Mouse (Mus musculus) MEL (cell line): Measurements from ENCODE around the gene Cntnap5c. TPM values are rescaled to one million over a fixed set of nuclear protein-coding genes. Genes with fewer than 3 reads are reported as not detected.

ENCODE experiments used
- DNase-seq: peaks from one replicate; pipeline ENCODE4 v3.0.0; 2011; ENCODE audit warnings: low read depth, low spot score
- H3K27ac ChIP-seq: 2 replicates; pipeline ENCODE4 v1.5.1; 2012; ENCODE audit warnings: low read depth, mild to moderate bottlenecking, control low read depth, low read length, moderate library complexity; ENCODE audit not compliant: control insufficient read depth
- H3K27me3 ChIP-seq, 2 experiments: fragments of 150-350 bp in 1 of 2; sonication (generic) in 1 of 2; 2 replicates each; pipeline ENCODE4 v1.6.1; 2012; ENCODE audit warnings: low read length in 2 of 2, mild to moderate bottlenecking in 2 of 2, improper control_type of control experiment in 1 of 2, moderate library complexity in 1 of 2; ENCODE audit not compliant: insufficient read depth in 2 of 2, control insufficient read depth in 1 of 2
- H3K36me3 ChIP-seq, 2 experiments: 2 replicates each; pipeline ENCODE4 v1.6.1; 2012 to 2014; ENCODE audit warnings: low read length in 2 of 2, improper control_type of control experiment in 1 of 2, inconsistent platforms in 1 of 2, mild to moderate bottlenecking in 1 of 2; ENCODE audit not compliant: insufficient read depth in 2 of 2, control insufficient read depth in 1 of 2
- H3K4me1 ChIP-seq, 2 experiments: fragments of 150-350 bp in 1 of 2; sonication (generic) in 1 of 2; 2 replicates each; pipeline ENCODE4 v1.6.1; 2012; ENCODE audit warnings: low read length in 2 of 2, improper control_type of control experiment in 1 of 2, mild to moderate bottlenecking in 1 of 2; ENCODE audit not compliant: insufficient read depth in 2 of 2, control insufficient read depth in 1 of 2
- H3K4me3 ChIP-seq, 2 experiments: fragments of 150-350 bp in 1 of 2; sonication (generic) in 1 of 2; 2 replicates each; pipeline ENCODE4 v1.5.1; 2012; ENCODE audit warnings: low read depth in 2 of 2, low read length in 2 of 2, mild to moderate bottlenecking in 2 of 2, moderate library complexity in 2 of 2, control low read depth in 1 of 2, improper control_type of control experiment in 1 of 2; ENCODE audit not compliant: control insufficient read depth in 1 of 2, insufficient read depth in 1 of 2
- H3K79me2 ChIP-seq: 2 replicates; pipeline ENCODE4 v1.6.1; 2012; ENCODE audit warnings: mild to moderate bottlenecking, low read length, moderate library complexity; ENCODE audit not compliant: control insufficient read depth, poor library complexity, insufficient read depth
- H3K9ac ChIP-seq: 2 replicates; pipeline ENCODE4 v1.6.1; 2012; ENCODE audit warnings: low read depth, mild to moderate bottlenecking, control low read depth, low read length, moderate library complexity; ENCODE audit not compliant: control insufficient read depth, poor library complexity, severe bottlenecking
- H3K9me3 ChIP-seq: fragments of 150-350 bp; sonication (generic); replicated peaks from 2 replicates; pipeline ENCODE4 v1.6.1; 2012; ENCODE audit warnings: mild to moderate bottlenecking, low read length, improper control_type of control experiment, moderate library complexity; ENCODE audit not compliant: insufficient read depth
- BHLHE40 ChIP-seq: IDR thresholded peaks from 2 replicates; pipeline ENCODE4 v1.6.1; 2012; ENCODE audit warnings: low read depth, mild to moderate bottlenecking, inconsistent platforms, low read length, improper control_type of control experiment, borderline replicate concordance
- CHD2 ChIP-seq: IDR thresholded peaks from 2 replicates; pipeline ENCODE4 v1.6.1; 2011; ENCODE audit warnings: low read length, improper control_type of control experiment
- EP300 ChIP-seq, 2 experiments: IDR thresholded peaks; 2 replicates each; pipeline ENCODE4 v1.6.1; 2011; ENCODE audit warnings: improper control_type of control experiment in 2 of 2, low read length in 2 of 2, low read depth in 1 of 2, mild to moderate bottlenecking in 1 of 2
- ETS1 ChIP-seq: IDR thresholded peaks from 2 replicates; pipeline ENCODE4 v1.6.1; 2012; ENCODE audit warnings: low read depth, mild to moderate bottlenecking, inconsistent platforms, low read length, improper control_type of control experiment, moderate library complexity
- HCFC1 ChIP-seq: IDR thresholded peaks from 2 replicates; pipeline ENCODE4 v1.6.1; 2012; ENCODE audit warnings: low read depth, mild to moderate bottlenecking, inconsistent platforms, low read length, improper control_type of control experiment, moderate library complexity
- KAT2A ChIP-seq: conservative IDR thresholded peaks from 2 replicates; pipeline ENCODE4 v1.6.1; 2012; ENCODE audit warnings: low read depth, low read length, improper control_type of control experiment, inconsistent platforms
- MAFK ChIP-seq: IDR thresholded peaks from 2 replicates; pipeline ENCODE4 v1.6.1; 2011; ENCODE audit warnings: low read depth, mild to moderate bottlenecking, low read length, improper control_type of control experiment, borderline replicate concordance
- MAZ ChIP-seq: IDR thresholded peaks from 2 replicates; pipeline ENCODE4 v1.6.1; 2012; ENCODE audit warnings: low read depth, mild to moderate bottlenecking, inconsistent platforms, low read length, improper control_type of control experiment
- MXI1 ChIP-seq: IDR thresholded peaks from 2 replicates; pipeline ENCODE4 v1.6.1; 2011; ENCODE audit warnings: mild to moderate bottlenecking, low read depth, low read length, improper control_type of control experiment
- MYB ChIP-seq: IDR thresholded peaks from 2 replicates; pipeline ENCODE4 v1.6.1; 2011; ENCODE audit warnings: mild to moderate bottlenecking, low read depth, low read length, improper control_type of control experiment
- MYC ChIP-seq: IDR thresholded peaks from 2 replicates; pipeline ENCODE4 v1.6.1; 2011; ENCODE audit warnings: low read depth, mild to moderate bottlenecking, low read length, improper control_type of control experiment, moderate library complexity
- NRF1 ChIP-seq: IDR thresholded peaks from 2 replicates; pipeline ENCODE4 v1.6.1; 2014; ENCODE audit warnings: low read depth, mild to moderate bottlenecking, inconsistent platforms, low read length, improper control_type of control experiment, moderate library complexity; ENCODE audit not compliant: poor library complexity, insufficient read depth, severe bottlenecking
- POLR2A ChIP-seq, 2 experiments: IDR thresholded peaks; 2 replicates each; pipeline ENCODE4 v1.6.1; 2011 to 2012; ENCODE audit warnings: low read length in 2 of 2, mild to moderate bottlenecking in 2 of 2, control low read depth in 1 of 2, improper control_type of control experiment in 1 of 2, low read depth in 1 of 2, moderate library complexity in 1 of 2; ENCODE audit not compliant: control insufficient read depth in 1 of 2, insufficient read depth in 1 of 2, poor library complexity in 1 of 2
- POLR2AphosphoS5 ChIP-seq: IDR thresholded peaks from 2 replicates; pipeline ENCODE4 v1.6.1; 2012; ENCODE audit warnings: low read depth, borderline replicate concordance, mild to moderate bottlenecking, inconsistent platforms, low read length, moderate library complexity, mixed read lengths
- RAD21 ChIP-seq: IDR thresholded peaks from 2 replicates; pipeline ENCODE4 v1.6.1; 2011; ENCODE audit warnings: mild to moderate bottlenecking, low read depth, low read length, improper control_type of control experiment
- SIN3A ChIP-seq: IDR thresholded peaks from 2 replicates; pipeline ENCODE4 v1.6.1; 2012; ENCODE audit warnings: low read length, improper control_type of control experiment, inconsistent platforms
- SMC3 ChIP-seq: IDR thresholded peaks from 2 replicates; pipeline ENCODE4 v1.6.1; 2011; ENCODE audit warnings: low read depth, low read length, improper control_type of control experiment
- TAL1 ChIP-seq: IDR thresholded peaks from 2 replicates; pipeline ENCODE4 v1.6.1; 2012; ENCODE audit warnings: mild to moderate bottlenecking, inconsistent platforms, low read length, moderate library complexity, mixed read lengths
- TBP ChIP-seq: IDR thresholded peaks from 2 replicates; pipeline ENCODE4 v1.8.0; 2011; ENCODE audit warnings: low read depth, low read length, improper control_type of control experiment
- TCF12 ChIP-seq: IDR thresholded peaks from 2 replicates; pipeline ENCODE4 v1.6.1; 2014; ENCODE audit warnings: low read depth, mild to moderate bottlenecking, inconsistent platforms, low read length, improper control_type of control experiment, moderate library complexity
- UBTF ChIP-seq: IDR thresholded peaks from 2 replicates; pipeline ENCODE4 v1.6.1; 2012; ENCODE audit warnings: low read depth, mild to moderate bottlenecking, inconsistent platforms, low read length, improper control_type of control experiment, moderate library complexity, borderline replicate concordance; ENCODE audit not compliant: insufficient read depth
- USF1 ChIP-seq: IDR thresholded peaks from 2 replicates; pipeline ENCODE4 v1.6.1; 2014; ENCODE audit warnings: low read depth, mild to moderate bottlenecking, inconsistent platforms, low read length, improper control_type of control experiment, moderate library complexity
- USF2 ChIP-seq, 2 experiments: IDR thresholded peaks; 2 replicates each; pipeline ENCODE4 v1.6.1; 2011 to 2012; ENCODE audit warnings: improper control_type of control experiment in 2 of 2, low read length in 2 of 2, borderline replicate concordance in 1 of 2, inconsistent platforms in 1 of 2, low read depth in 1 of 2, mild to moderate bottlenecking in 1 of 2; ENCODE audit not compliant: insufficient read depth in 1 of 2
- ZKSCAN1 ChIP-seq: IDR thresholded peaks from 2 replicates; pipeline ENCODE4 v1.6.1; 2012; ENCODE audit warnings: low read depth, mild to moderate bottlenecking, inconsistent platforms, low read length, improper control_type of control experiment, moderate library complexity
- ZNF384 ChIP-seq: IDR thresholded peaks from 2 replicates; pipeline ENCODE4 v1.6.1; 2012; ENCODE audit warnings: low read depth, mild to moderate bottlenecking, inconsistent platforms, low read length, improper control_type of control experiment
- polyA plus RNA-seq, 2 experiments: library from polyadenylated mRNA; stranded (reverse) in 1 of 2; unstranded in 1 of 2; fragments of >175 nt in 1 of 2; fragments of >200 nt in 1 of 2; gene quantifications; 2 replicates each; pipeline versions ENCODE4 v1.2.1 to v1.2.4; 2012; ENCODE audit warnings: low replicate concordance in 2 of 2, low read depth in 1 of 2; ENCODE audit not compliant: insufficient read length in 2 of 2, insufficient read depth in 1 of 2, missing spikeins in 1 of 2
- total RNA-seq: library from RNA; depleted of rRNA; stranded (reverse); fragments of 300-350 nt; gene quantifications from 2 replicates; pipeline ENCODE4 v1.2.3, GENCODE M21; 2012

Gene Cntnap5c
- total and polyA plus RNA-seq, 3 experiments = not detected

DNA sequence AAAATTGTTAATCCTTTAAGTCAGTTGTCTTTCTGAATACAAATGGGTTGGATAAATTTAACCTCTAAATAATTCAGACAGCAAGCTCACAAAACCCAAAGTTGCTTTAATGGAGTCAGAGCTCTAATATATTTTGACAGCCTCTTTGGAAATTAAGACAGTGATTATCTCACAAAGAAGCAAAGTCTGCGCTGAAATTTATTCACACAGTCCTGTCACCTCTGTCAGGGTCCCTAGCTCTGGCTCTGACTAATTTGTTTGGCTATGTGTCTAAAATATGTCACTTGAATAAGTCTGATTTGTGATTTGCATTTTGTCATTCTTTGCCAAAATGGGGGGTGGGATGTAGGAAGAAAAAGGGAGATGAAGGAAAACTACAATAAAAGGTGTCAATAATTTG is 234.0 kb downstream of the Cntnap5c start:
- Histone ChIP-seq H3K27me3 (no peaks in the 10 kb centered on the region), H3K9ac (no peak overlapping the region), H3K4me3 (no peak overlapping the region), H3K36me3 (no peaks in the 10 kb centered on the region), H3K9me3 (no peaks in the 10 kb centered on the region), H3K4me1 (no peaks in the 10 kb centered on the region), H3K79me2 (no peaks in the 10 kb centered on the region), H3K27ac (no peak overlapping the region)
- TF ChIP-seq RAD21 (no peak), TBP (no peak), SMC3 (no peak), BHLHE40 (no peak), HCFC1 (no peak), NRF1 (no peak), ZKSCAN1 (no peak), USF1 (no peak), ETS1 (no peak), MAFK (no peak), POLR2A (IDR thresholded peaks at IDR 0.05; ENCODE audit: control insufficient read depth in 1 of 2, insufficient read depth in 1 of 2, low read depth in 1 of 2, low read length in 2 of 2, poor library complexity in 1 of 2) (no peak), ZNF384 (no peak)
- DNase-seq = no peak

GRCm38 (mm10) chr17:58004491-58004890 is 235.1 kb downstream of the Cntnap5c start:
- H3K4me3 ChIP-seq = no peak overlapping the region
- no peaks in the 10 kb centered on the region for H3K27me3 ChIP-seq
- no peak for DNase-seq
- no peak overlapping the region for H3K9ac ChIP-seq
- no peaks in the 10 kb centered on the region for H3K4me1 ChIP-seq
- no peaks in the 10 kb centered on the region for H3K79me2 ChIP-seq
- no peak overlapping the region for H3K27ac ChIP-seq
- no peaks in the 10 kb centered on the region for H3K36me3 ChIP-seq
- H3K9me3 ChIP-seq = no peaks in the 10 kb centered on the region
- TF ChIP-seq MYB = no peak
- TF ChIP-seq NRF1 = no peak
- TF ChIP-seq CHD2 = no peak
- TF ChIP-seq TAL1 = no peak
- no peak for TF ChIP-seq EP300 (IDR thresholded peaks at IDR 0.05; ENCODE audit: low read depth in 1 of 2, low read length in 2 of 2)
- no peak for TF ChIP-seq KAT2A
- TF ChIP-seq USF1 = no peak
- no peak for TF ChIP-seq TCF12
- TF ChIP-seq HCFC1 = no peak
- no peak for TF ChIP-seq MAZ
- no peak for TF ChIP-seq USF2 (IDR thresholded peaks at IDR 0.05; ENCODE audit: borderline replicate concordance in 1 of 2, insufficient read depth in 1 of 2, low read depth in 1 of 2, low read length in 2 of 2)
- no peak for TF ChIP-seq POLR2AphosphoS5
- no peak for TF ChIP-seq MYC
- no peak for TF ChIP-seq MAFK
- TF ChIP-seq ZKSCAN1 = no peak
- no peak for TF ChIP-seq ETS1
- TF ChIP-seq MXI1 = no peak
- TF ChIP-seq ZNF384 = no peak
- TF ChIP-seq SIN3A = no peak
- TF ChIP-seq UBTF = no peak
